Mouse (Mus musculus) embryonic facial prominence, embryonic 11.5 days (tissue): ENCODE measurements at regions not wholly inside any gene's neighbourhood (a gene's known extent, or its start where the extent isn't known, plus 50 kb on each side); places are given as distances from the start of the nearest gene placed in this dataset.

ENCODE experiments used
- ATAC-seq: fragments of 200-750 bp; cut with Nextera tagmentation; replicated peaks from 2 replicates; pipeline ENCODE4 v1.8.0; 2017; ENCODE audit warnings: low read depth; ENCODE audit not compliant: insufficient number of reproducible peaks, low FRiP score, low TSS enrichment
- DNase-seq: peaks from one replicate; pipeline ENCODE4 v3.0.0-alpha.2; 2015; ENCODE audit warnings: low spot score
- H3K27ac ChIP-seq: fragments of 300-500 bp; sonication (generic); replicated peaks from 2 replicates; pipeline ENCODE4 v1.5.1; 2014; ENCODE audit warnings: mild to moderate bottlenecking, low read depth, low read length, control low read depth
- H3K27me3 ChIP-seq: fragments of 300-500 bp; sonication (generic); 2 replicates; pipeline ENCODE4 v1.6.1; 2014; ENCODE audit warnings: mild to moderate bottlenecking, low read length, moderate library complexity, mixed read lengths; ENCODE audit not compliant: control insufficient read depth, insufficient read depth
- H3K36me3 ChIP-seq: fragments of 300-500 bp; sonication (generic); replicated peaks from 2 replicates; pipeline ENCODE4 v1.6.1; 2014; ENCODE audit warnings: low read depth, mild to moderate bottlenecking, low read length, moderate library complexity, mixed read lengths; ENCODE audit not compliant: control insufficient read depth, insufficient read depth
- H3K4me1 ChIP-seq: fragments of 300-500 bp; sonication (generic); 2 replicates; pipeline ENCODE4 v1.6.1; 2014; ENCODE audit warnings: low read length, mixed read lengths; ENCODE audit not compliant: control insufficient read depth, insufficient read depth
- H3K4me2 ChIP-seq: fragments of 300-500 bp; sonication (generic); 2 replicates; pipeline ENCODE4 v1.6.1; 2014; ENCODE audit warnings: low read depth, mild to moderate bottlenecking, control low read depth, low read length, moderate library complexity
- H3K4me3 ChIP-seq: fragments of 300-500 bp; sonication (generic); 2 replicates; pipeline ENCODE4 v1.5.1; 2014; ENCODE audit warnings: low read depth, low read length, control low read depth
- H3K9ac ChIP-seq: fragments of 300-500 bp; sonication (generic); replicated peaks from 2 replicates; pipeline ENCODE4 v1.6.1; 2014; ENCODE audit warnings: mild to moderate bottlenecking, control low read depth, low read length
- H3K9me3 ChIP-seq: fragments of 300-500 bp; sonication (generic); replicated peaks from 2 replicates; pipeline ENCODE4 v1.6.1; 2016; ENCODE audit warnings: mild to moderate bottlenecking, low read length, inconsistent platforms, mixed read lengths; ENCODE audit not compliant: control insufficient read depth
- WGBS: fragments of 180-500 bp; shearing (Covaris S2); extraction: QIAGEN DNeasy Blood & Tissue Kit; methylation state at CpG from one replicate; pipeline ENCODE4 v1.1.7; 2014; 5-methylcytosine and 5-hydroxymethylcytosine counted together

DNA sequence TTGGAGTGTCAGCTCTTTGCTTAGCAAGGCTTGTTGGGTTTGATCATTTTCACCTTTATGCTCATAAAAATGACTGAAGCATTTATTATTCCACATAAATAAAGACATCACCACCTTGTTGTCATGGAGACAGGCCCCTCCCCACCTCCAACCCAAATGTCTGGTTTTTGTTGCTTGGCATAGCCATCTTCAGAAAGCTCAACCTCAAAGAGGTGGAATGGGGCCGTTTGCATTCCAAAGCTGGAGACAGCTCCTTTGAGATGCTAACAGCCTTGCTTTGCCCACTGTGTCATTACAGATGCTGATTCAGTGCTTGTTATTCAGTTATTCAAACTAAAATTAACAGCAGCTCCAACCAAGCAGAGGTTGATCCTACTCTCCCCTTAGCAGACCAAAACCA lies 51.9 kb upstream of the Lgalsl start:
- no peak for ATAC-seq

DNA sequence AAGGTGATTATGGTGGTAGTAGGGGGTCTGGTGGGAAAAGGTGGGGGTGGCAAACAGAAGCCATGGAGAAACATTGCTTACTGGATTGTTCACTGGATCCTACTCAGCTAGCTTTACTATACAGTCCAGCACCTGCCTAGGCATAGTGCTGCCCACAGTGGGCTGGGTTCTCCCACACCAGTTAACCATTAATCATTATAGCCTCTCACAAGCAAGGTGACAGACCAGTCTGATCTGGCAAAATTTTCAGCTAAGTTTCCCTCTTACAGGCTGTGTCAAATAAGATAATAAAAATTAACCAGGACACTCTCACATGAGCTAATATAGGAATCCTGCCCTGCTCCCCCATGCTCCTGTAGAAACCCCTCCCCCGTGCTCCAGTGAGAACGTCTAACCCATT lies 53.1 kb upstream of the Lgalsl start:
- Histone ChIP-seq H3K36me3 (no peaks in the 10 kb centered on the region), H3K4me1 (no peaks in the 10 kb centered on the region), H3K4me3 (no peak overlapping the region), H3K9ac (no peak overlapping the region), H3K27me3 (no peaks in the 10 kb centered on the region), H3K4me2 (no peak overlapping the region), H3K9me3 (no peaks in the 10 kb centered on the region), H3K27ac (no peak overlapping the region)
- ATAC-seq (no peak), DNase-seq (no peak)
- WGBS: 84% methylated on average over 2 of the region's 2 CpGs

More for the DNA sequence above, 51.9 kb upstream of the Lgalsl start:
- Histone ChIP-seq H3K36me3 (no peaks in the 10 kb centered on the region), H3K27me3 (no peaks in the 10 kb centered on the region), H3K4me1 (no peaks in the 10 kb centered on the region), H3K4me2 (no peak overlapping the region), H3K9ac (no peak overlapping the region), H3K27ac (no peak overlapping the region), H3K9me3 (no peaks in the 10 kb centered on the region), H3K4me3 (no peak overlapping the region)
- DNase-seq: no peak
- 30% methylated on average over 1 of the region's 1 CpGs for WGBS

DNA sequence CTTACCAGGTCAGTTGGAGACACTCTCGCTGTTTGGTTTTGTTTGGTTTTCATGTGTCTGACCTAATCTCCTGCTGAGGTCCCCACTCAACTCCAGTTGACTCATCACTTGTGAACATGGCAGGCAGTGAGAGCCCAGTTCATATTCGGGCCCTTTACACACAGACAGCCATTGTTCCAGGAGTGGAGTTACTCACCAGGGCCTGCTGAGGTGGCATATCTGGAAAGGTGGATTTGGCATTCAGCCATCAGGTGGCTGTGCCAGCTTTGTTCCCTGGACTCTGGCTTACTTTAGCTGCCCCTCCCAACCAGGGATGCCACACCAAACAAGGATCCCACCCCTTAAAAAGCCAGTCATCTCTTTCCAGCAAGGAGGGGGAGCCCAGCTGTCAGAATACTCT lies 56.2 kb upstream of the Lgalsl start:
- H3K4me3 ChIP-seq: no peak overlapping the region

DNA sequence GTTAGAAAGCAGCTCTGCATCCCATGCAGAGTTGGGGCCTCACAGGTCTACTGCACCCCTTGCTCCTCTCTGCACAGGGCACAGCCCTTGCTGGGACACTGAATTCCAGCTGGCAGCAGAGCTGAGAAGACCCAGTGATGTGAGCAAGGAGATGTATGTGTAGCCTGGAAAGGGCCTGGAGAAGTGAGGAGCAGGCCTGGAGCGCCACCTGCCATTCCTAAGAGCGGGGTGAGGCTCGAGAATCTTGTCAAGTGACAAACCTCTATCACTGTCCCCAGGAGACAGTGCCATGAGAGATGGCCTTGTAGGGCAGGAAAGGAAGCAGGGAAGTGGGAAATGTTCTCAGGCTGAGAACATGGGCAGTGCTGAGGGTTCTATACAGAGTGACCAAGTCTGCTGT lies 59.6 kb upstream of the Lgalsl start:
- H3K4me3 ChIP-seq: no peak overlapping the region
- ATAC-seq (no peak), DNase-seq (no peak)
- WGBS: 71% methylated on average over 3 of the region's 3 CpGs
- no peak overlapping the region for H3K9ac ChIP-seq
- H3K27ac ChIP-seq: no peak overlapping the region
- no peaks in the 10 kb centered on the region for H3K27me3 ChIP-seq
- no peaks in the 10 kb centered on the region for H3K9me3 ChIP-seq
- no peaks in the 10 kb centered on the region for H3K36me3 ChIP-seq
- H3K4me1 ChIP-seq: no peaks in the 10 kb centered on the region
- H3K4me2 ChIP-seq: no peak overlapping the region

More for the DNA sequence above, 56.2 kb upstream of the Lgalsl start:
- Histone ChIP-seq H3K4me1 (no peaks in the 10 kb centered on the region), H3K4me2 (no peak overlapping the region), H3K9me3 (no peaks in the 10 kb centered on the region), H3K27me3 (no peaks in the 10 kb centered on the region), H3K9ac (no peak overlapping the region), H3K27ac (no peak overlapping the region), H3K36me3 (no peaks in the 10 kb centered on the region)
- DNase-seq (no peak), ATAC-seq (no peak)
- WGBS: 84% methylated on average over 2 of the region's 2 CpGs

DNA sequence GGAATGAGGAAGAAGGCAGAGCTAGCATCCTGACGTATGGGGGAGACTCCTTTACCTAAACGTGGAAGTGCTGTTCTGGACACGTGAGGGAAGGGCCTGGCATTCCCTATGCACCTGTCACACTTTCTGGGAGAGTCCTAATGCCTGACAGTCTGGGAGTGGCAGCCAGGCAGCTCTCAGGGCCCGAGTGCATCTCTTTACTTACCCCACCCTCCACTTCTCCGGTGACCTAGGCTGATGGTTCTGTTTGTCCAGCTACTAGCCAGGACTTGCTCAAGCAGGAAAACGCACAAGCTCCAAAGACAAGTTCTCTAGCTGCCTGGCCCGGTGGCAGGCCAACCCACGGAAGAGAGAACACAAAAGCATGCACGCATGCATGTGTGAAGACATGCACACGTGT lies 60.9 kb upstream of the Lgalsl start:
- Histone ChIP-seq H3K4me1 (no peaks in the 10 kb centered on the region), H3K36me3 (no peaks in the 10 kb centered on the region), H3K4me2 (no peak overlapping the region), H3K27me3 (no peaks in the 10 kb centered on the region), H3K27ac (no peak overlapping the region), H3K9ac (no peak overlapping the region), H3K4me3 (no peak overlapping the region), H3K9me3 (no peaks in the 10 kb centered on the region)
- ATAC-seq (no peak), DNase-seq (no peak)
- 83% methylated on average over 10 of the region's 10 CpGs for WGBS

DNA sequence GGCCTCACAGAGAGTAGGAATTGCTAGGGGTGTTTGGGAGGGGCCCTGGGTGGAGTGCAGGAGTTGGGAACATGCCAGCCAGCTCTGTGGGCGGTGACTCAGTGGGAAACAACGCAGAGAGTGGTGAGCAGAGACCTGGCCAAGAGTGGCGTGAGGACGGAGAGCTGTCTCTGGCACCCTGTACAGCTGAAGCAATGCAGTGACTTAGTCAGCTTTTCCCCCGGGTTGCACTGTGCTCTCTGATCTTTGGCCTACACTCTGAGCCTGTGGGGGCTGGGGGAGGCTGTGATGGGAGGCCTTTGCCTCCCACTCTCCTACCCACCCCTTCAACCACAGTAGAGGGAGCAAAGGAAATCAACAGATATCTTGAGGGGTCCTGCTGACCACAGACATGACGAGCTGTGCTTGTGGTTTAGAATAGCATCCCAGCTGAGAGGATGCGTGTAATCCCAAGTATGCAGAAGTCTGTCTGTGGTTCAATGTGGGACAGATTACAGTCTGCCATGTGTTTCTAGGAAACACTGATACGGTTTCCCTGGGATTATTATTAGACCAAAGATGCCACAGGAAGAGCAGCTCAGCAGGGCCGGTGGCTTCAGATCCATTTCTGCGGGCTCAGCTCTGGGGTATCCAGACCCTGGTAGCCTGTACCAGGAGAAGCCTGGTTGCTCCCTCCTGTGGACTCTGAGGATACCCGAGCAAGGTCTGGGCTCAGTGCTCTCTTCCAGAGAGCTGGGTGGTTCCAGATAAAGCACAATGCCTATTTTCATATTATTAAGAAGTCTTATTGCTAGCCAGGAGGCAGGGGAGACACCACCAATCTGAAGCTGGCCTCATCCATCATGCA lies 65.6 kb upstream of the Lgalsl start:
- peak; percentile 44 for ATAC-seq
- Histone ChIP-seq H3K36me3 (no peaks in the 10 kb centered on the region), H3K27ac (no peak overlapping the region), H3K9ac (no peak overlapping the region; the same call in 1 of the 2 replicates), H3K4me2 (no peak overlapping the region), H3K27me3 (no peaks in the 10 kb centered on the region), H3K4me1 (no peaks in the 10 kb centered on the region), H3K9me3 (no peaks in the 10 kb centered on the region), H3K4me3 (no peak overlapping the region)
- WGBS: 60% methylated on average over 11 of the region's 11 CpGs
- DNase-seq: no peak

DNA sequence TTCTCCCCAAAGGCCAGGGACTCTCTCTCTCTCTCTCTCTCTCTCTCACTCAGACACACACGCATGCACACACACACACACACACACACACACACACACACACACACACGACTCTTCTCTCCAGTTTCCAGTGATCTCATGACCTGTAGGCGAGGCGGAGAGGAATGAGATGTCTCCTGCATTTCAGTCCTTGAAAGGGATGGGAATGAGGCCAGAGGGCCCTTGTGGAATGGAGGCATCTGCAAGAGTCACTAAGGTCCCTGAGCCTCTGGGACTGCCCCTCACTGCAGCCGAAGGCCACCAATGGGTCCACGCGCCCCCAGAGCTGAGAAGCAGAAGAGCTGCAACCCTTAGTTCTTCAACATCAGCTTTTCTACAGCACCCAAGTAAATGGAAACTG lies 66.6 kb upstream of the Lgalsl start:
- no peak overlapping the region for H3K9ac ChIP-seq
- DNase-seq (no peak), ATAC-seq (no peak)
- no peak overlapping the region for H3K4me3 ChIP-seq
- no peaks in the 10 kb centered on the region for H3K9me3 ChIP-seq
- no peak overlapping the region for H3K4me2 ChIP-seq
- H3K36me3 ChIP-seq: no peaks in the 10 kb centered on the region
- WGBS: 83% methylated on average over 7 of the region's 7 CpGs
- H3K27ac ChIP-seq: no peak overlapping the region
- no peaks in the 10 kb centered on the region for H3K27me3 ChIP-seq
- H3K4me1 ChIP-seq: no peaks in the 10 kb centered on the region

DNA sequence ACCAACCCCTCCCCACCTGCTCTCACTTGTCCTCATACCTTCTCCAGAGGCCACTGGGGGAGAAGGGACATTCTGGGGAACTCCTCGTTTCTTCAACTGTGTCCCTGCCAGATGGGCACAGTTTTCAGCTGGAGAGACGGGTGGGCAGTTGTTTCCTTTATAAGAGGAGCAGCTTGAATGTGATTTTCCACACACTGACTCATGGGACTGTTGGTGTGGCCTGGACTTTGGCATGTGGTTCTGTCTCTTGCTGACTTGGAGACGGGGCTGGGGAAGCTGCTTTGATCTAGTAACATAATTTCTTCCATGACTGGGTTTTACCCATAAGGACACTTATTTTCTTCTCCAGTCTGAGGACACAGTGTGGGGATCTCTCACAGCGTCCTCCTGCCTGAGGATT lies 67.7 kb upstream of the Lgalsl start:
- WGBS: 56% methylated on average over 4 of the region's 4 CpGs
- Histone ChIP-seq H3K4me2 (no peak overlapping the region), H3K4me3 (no peak overlapping the region), H3K27ac (no peak overlapping the region), H3K27me3 (no peaks in the 10 kb centered on the region), H3K9me3 (no peaks in the 10 kb centered on the region), H3K9ac (no peak overlapping the region), H3K4me1 (no peaks in the 10 kb centered on the region), H3K36me3 (no peaks in the 10 kb centered on the region)
- ATAC-seq (no peak), DNase-seq (no peak)
